ENCODE assay signal across 19 mouse cellular contexts in the genomic region with DNA sequence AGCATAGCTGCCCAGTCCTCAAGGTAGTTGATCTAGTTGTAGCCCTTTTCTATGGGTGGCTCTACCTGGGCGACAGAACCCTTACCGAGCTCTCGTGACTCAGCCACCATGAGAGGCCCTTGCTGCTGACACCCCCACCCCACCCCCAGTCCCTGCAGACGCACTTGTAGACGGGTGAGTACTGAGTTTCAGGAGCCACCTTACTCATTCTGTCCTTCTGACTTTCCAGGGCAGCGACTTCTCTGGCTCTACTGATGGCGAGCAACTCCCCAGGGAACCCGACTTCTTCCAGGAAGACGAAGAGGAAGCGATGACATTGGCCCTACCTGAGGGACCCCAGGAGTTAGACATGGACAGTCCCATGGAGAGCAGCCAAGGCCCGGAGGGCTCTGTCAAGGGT.
DNase-seq lines count a peak whose midpoint lies in the region; ATAC-seq and TF ChIP-seq lines count a peak whose summit lies in the region.
"Had no signal": no experiment of that assay in that cellular context is flagged by ENCODE, and none has a peak within 500 bp of the region (broad histone marks: within the 10 kb centered on the region; RNA-seq: fewer than 3 reads in every experiment).

No protein-coding gene starts in this region.

- peak overlapping the region; percentile 84 for H3K4me2 ChIP-seq in CH12.LX (ENCODE audit: insufficient read depth, low read depth, poor library complexity, severe bottlenecking)
- H3K4me2 ChIP-seq in hindbrain, embryonic 12.5 days (replicated peaks), result no peak overlapping the region

- no peaks in the 10 kb centered on the region for H3K9me3 ChIP-seq in CH12.LX (replicated peaks; ENCODE audit: low read length)
- H3K9me3 ChIP-seq in hindbrain, embryonic 12.5 days (replicated peaks), result no peaks in the 10 kb centered on the region
- H3K9me3 ChIP-seq: G1E had no signal

- ATAC-seq in hindbrain, embryonic 12.5 days (ENCODE audit: low FRiP score), result no peak
- ATAC-seq: activated CD4-positive, CD25-positive, alpha-beta regulatory T cell, adult 4 months; CD4-positive, CD25-positive, alpha-beta regulatory T cell, adult 4 months; Patski had no signal

- DNase-seq in cerebellum, adult 11-12 months, result peak; percentile 40
- DNase-seq in cerebellum, postnatal 10 days, result no peak
- peak; percentile 83 for DNase-seq in CH12.LX (ENCODE audit: extremely low read depth)
- DNase-seq: adrenal gland, adult 2 months; adrenal gland, adult 8-10 months; adrenal gland, postnatal 10 days; adrenal gland, postnatal 14 days; adrenal gland, postnatal 25 days; adrenal gland, postnatal 36 days; B cell, adult 2 months; cerebellum, adult 11 months; cerebellum, adult 18-20 months; cerebellum, adult 2 months; cerebellum, adult 8-10 months had no signal

- dilution Hi-C loops in CH12.LX (cut with MboI; ENCODE audit: extremely low pct_ligation_motif_present, extremely low pct_unique_long_range_greater_than_20kb, low sequenced_read_pairs), result no loop called here

- TF ChIP-seq RAD21 in CH12.LX (IDR thresholded peaks at IDR 0.05; ENCODE audit: low read depth, low read length), result no peak; the same call in 1 of the 2 replicates

- peaks cover 60 to 96% of the 10 kb centered on the region in 2 experiments for H3K4me1 ChIP-seq in CH12.LX (ENCODE audit: control insufficient read depth in 1 of 2, insufficient read depth in 2 of 2)
- peaks cover 24% of the 10 kb centered on the region for H3K4me1 ChIP-seq in hindbrain, embryonic 12.5 days

- peak; percentile 62 for TF ChIP-seq POLR2A in CH12.LX (IDR thresholded peaks at IDR 0.05; ENCODE audit: low read depth, low read length)

- no peak for TF ChIP-seq CTCF in CH12.LX (conservative IDR thresholded peaks at IDR 0.05 in 1 of 2, IDR thresholded peaks at IDR 0.05 in 1 of 2; ENCODE audit: low read depth in 2 of 2, low read length in 2 of 2)

- peak overlapping the region; percentile 38 to 54 (median 53) for H3K4me3 ChIP-seq in CH12.LX (replicated peaks in 1 of 3; ENCODE audit: low read depth in 2 of 3, low read length in 2 of 3, poor library complexity in 1 of 3)
- no peak overlapping the region for H3K4me3 ChIP-seq in hindbrain, embryonic 12.5 days

- TF ChIP-seq EP300 in CH12.LX (IDR thresholded peaks at IDR 0.05; ENCODE audit: low read length), result peak; percentile 89

- H3K27me3 ChIP-seq in CH12.LX (replicated peaks), result no peaks in the 10 kb centered on the region
- H3K27me3 ChIP-seq in hindbrain, embryonic 12.5 days, result no peaks in the 10 kb centered on the region
- H3K27me3 ChIP-seq: Patski had no signal

- H3K27ac ChIP-seq in CH12.LX (ENCODE audit: insufficient read depth, low read depth), result peak overlapping the region; percentile 83
- no peak overlapping the region for H3K27ac ChIP-seq in hindbrain, embryonic 12.5 days

- peaks cover 15% of the 10 kb centered on the region; the same call in 1 of the 2 replicates for H3K79me2 ChIP-seq in CH12.LX (replicated peaks; ENCODE audit: control insufficient read depth, extremely low read depth, insufficient read depth, poor library complexity, severe bottlenecking)

- peak overlapping the region; percentile 67 for H3K9ac ChIP-seq in CH12.LX (ENCODE audit: insufficient read depth, low read depth)
- H3K9ac ChIP-seq in hindbrain, embryonic 12.5 days, result no peak overlapping the region

- 92% methylated on average over 11 of the region's 11 CpGs for WGBS in hindbrain, embryonic 12.5 days

- peaks cover 17 to 25% of the 10 kb centered on the region in 2 experiments for H3K36me3 ChIP-seq in CH12.LX (replicated peaks in 1 of 2; ENCODE audit: control insufficient read depth in 1 of 2, insufficient read depth in 1 of 2, low read length in 1 of 2)
- peaks cover 18% of the 10 kb centered on the region for H3K36me3 ChIP-seq in hindbrain, embryonic 12.5 days
- H3K36me3 ChIP-seq: G1E had no signal

- in situ Hi-C loops in CH12.LX (cut with MboI; ENCODE audit: low pct_ligation_motif_present, low pct_unique_long_range_greater_than_20kb, low sequenced_read_pairs), result loop anchor here (5.0 kb wide), 1 partner anchor 58 kb away; no protein-coding TSS in a partner anchor

TF ChIP-seq in CH12.LX, 34 proteins besides CTCF, POLR2A, EP300 and RAD21:
- TF ChIP-seq HCFC1 (IDR thresholded peaks at IDR 0.05; ENCODE audit: low read depth, low read length) (0 out of 2 replicates have a peak, but pooled peaks have one; percentile 4), PAX5 (IDR thresholded peaks at IDR 0.05; ENCODE audit: low read length) (no peak), KAT2A (IDR thresholded peaks at IDR 0.05; ENCODE audit: insufficient replicate concordance, low read length) (0 out of 2 replicates have a peak, but pooled peaks have one; percentile 68), NRF1 (IDR thresholded peaks at IDR 0.05; ENCODE audit: low read depth, low read length) (no peak; the same call in 1 of the 2 replicates), SIN3A (IDR thresholded peaks at IDR 0.05; ENCODE audit: low read length) (peak; percentile 64), BHLHE40 (IDR thresholded peaks at IDR 0.05; ENCODE audit: low read depth, low read length) (peak; percentile 97), E2F4 (IDR thresholded peaks at IDR 0.05; ENCODE audit: insufficient replicate concordance, low read depth, low read length) (no peak), MYC (IDR thresholded peaks at IDR 0.05; ENCODE audit: low read depth, low read length) (peak; percentile 9; the same call in 1 of the 2 replicates), RCOR1 (conservative IDR thresholded peaks at IDR 0.05; ENCODE audit: low read depth, low read length) (peak; percentile 84), ZKSCAN1 (IDR thresholded peaks at IDR 0.05; ENCODE audit: borderline replicate concordance, low read depth, low read length) (no peak), JUND (conservative IDR thresholded peaks at IDR 0.05; ENCODE audit: low read depth, low read length) (0 out of 2 replicates have a peak, but pooled peaks have one; percentile 51), MXI1 (IDR thresholded peaks at IDR 0.05; ENCODE audit: low read depth, low read length) (peak; percentile 17), USF2 (conservative IDR thresholded peaks at IDR 0.05; ENCODE audit: low read depth, low read length) (no peak), TCF12 (IDR thresholded peaks at IDR 0.05; ENCODE audit: low read depth, low read length) (peak; percentile 61; the same call in 1 of the 2 replicates), JUN (IDR thresholded peaks at IDR 0.05; ENCODE audit: insufficient read depth, low read depth, low read length) (peak; percentile 49; the same call in 1 of the 2 replicates), MAFK (IDR thresholded peaks at IDR 0.05; ENCODE audit: insufficient replicate concordance, low read length) (no peak), SMC3 (IDR thresholded peaks at IDR 0.05; ENCODE audit: low read depth, low read length) (no peak), POLR2AphosphoS2 (IDR thresholded peaks at IDR 0.05; ENCODE audit: low read depth, low read length) (peak; percentile 63), MAX (IDR thresholded peaks at IDR 0.05; ENCODE audit: low read length) (peak; percentile 8; the same call in 1 of the 2 replicates), ZNF384 (IDR thresholded peaks at IDR 0.05; ENCODE audit: low read depth, low read length) (no peak), CHD1 (IDR thresholded peaks at IDR 0.05; ENCODE audit: low read depth, low read length) (peak; percentile 41; the same call in 1 of the 2 replicates), ETS1 (conservative IDR thresholded peaks at IDR 0.05; ENCODE audit: low read depth, low read length) (peak; percentile 91), IRF4 (IDR thresholded peaks at IDR 0.05; ENCODE audit: low read depth, low read length) (peak; percentile 91), USF1 (IDR thresholded peaks at IDR 0.05; ENCODE audit: low read depth, low read length) (no peak), TBP (conservative IDR thresholded peaks at IDR 0.05; ENCODE audit: low read depth, low read length) (no peak), MEF2A (IDR thresholded peaks at IDR 0.05; ENCODE audit: borderline replicate concordance, low read depth, low read length) (peak; percentile 64; the same call in 1 of the 2 replicates), ZMIZ1 (IDR thresholded peaks at IDR 0.05; ENCODE audit: low read depth, low read length) (peak; percentile 60; the same call in 1 of the 2 replicates), MAZ (IDR thresholded peaks at IDR 0.05; ENCODE audit: low read depth, low read length) (peak; percentile 77; the same call in 1 of the 2 replicates), CHD2 (IDR thresholded peaks at IDR 0.05; ENCODE audit: low read length) (peak; percentile 76; the same call in 1 of the 2 replicates), ELF1 (IDR thresholded peaks at IDR 0.05; ENCODE audit: low read depth, low read length) (peak; percentile 62), NELFE (IDR thresholded peaks at IDR 0.05; ENCODE audit: low read depth, low read length) (peak; percentile 38; the same call in 1 of the 2 replicates), UBTF (IDR thresholded peaks at IDR 0.05; ENCODE audit: low read depth, low read length) (no peak), ZC3H11A (IDR thresholded peaks at IDR 0.05; ENCODE audit: low read depth, low read length) (no peak), GABPA (IDR thresholded peaks at IDR 0.05; ENCODE audit: insufficient replicate concordance, low read depth, low read length) (no peak)

Comparison
In these comparisons a context has a peak if more than half of its experiments do, and no peak if none do; other contexts are left out.
1. DNase-seq: peak in cerebellum, adult 11-12 months (single experiment) and CH12.LX (single experiment); none in cerebellum, postnatal 10 days (0 of 2).